Mouse (Mus musculus) MEL (cell line): ENCODE measurements around the gene Fbxo6. TPM values are rescaled to one million over a fixed set of nuclear protein-coding genes. Genes with fewer than 3 reads are reported as not detected.

ENCODE experiments used
- DNase-seq: peaks from one replicate; pipeline ENCODE4 v3.0.0; 2011; ENCODE audit warnings: low read depth, low spot score
- H3K27ac ChIP-seq: 2 replicates; pipeline ENCODE4 v1.5.1; 2012; ENCODE audit warnings: low read depth, mild to moderate bottlenecking, control low read depth, low read length, moderate library complexity; ENCODE audit not compliant: control insufficient read depth
- H3K27me3 ChIP-seq, 2 experiments: fragments of 150-350 bp in 1 of 2; sonication (generic) in 1 of 2; 2 replicates each; pipeline ENCODE4 v1.6.1; 2012; ENCODE audit warnings: low read length in 2 of 2, mild to moderate bottlenecking in 2 of 2, improper control_type of control experiment in 1 of 2, moderate library complexity in 1 of 2; ENCODE audit not compliant: insufficient read depth in 2 of 2, control insufficient read depth in 1 of 2
- H3K36me3 ChIP-seq, 2 experiments: 2 replicates each; pipeline ENCODE4 v1.6.1; 2012 to 2014; ENCODE audit warnings: low read length in 2 of 2, improper control_type of control experiment in 1 of 2, inconsistent platforms in 1 of 2, mild to moderate bottlenecking in 1 of 2; ENCODE audit not compliant: insufficient read depth in 2 of 2, control insufficient read depth in 1 of 2
- H3K4me1 ChIP-seq, 2 experiments: fragments of 150-350 bp in 1 of 2; sonication (generic) in 1 of 2; 2 replicates each; pipeline ENCODE4 v1.6.1; 2012; ENCODE audit warnings: low read length in 2 of 2, improper control_type of control experiment in 1 of 2, mild to moderate bottlenecking in 1 of 2; ENCODE audit not compliant: insufficient read depth in 2 of 2, control insufficient read depth in 1 of 2
- H3K4me3 ChIP-seq, 2 experiments: fragments of 150-350 bp in 1 of 2; sonication (generic) in 1 of 2; 2 replicates each; pipeline ENCODE4 v1.5.1; 2012; ENCODE audit warnings: low read depth in 2 of 2, low read length in 2 of 2, mild to moderate bottlenecking in 2 of 2, moderate library complexity in 2 of 2, control low read depth in 1 of 2, improper control_type of control experiment in 1 of 2; ENCODE audit not compliant: control insufficient read depth in 1 of 2, insufficient read depth in 1 of 2
- H3K79me2 ChIP-seq: 2 replicates; pipeline ENCODE4 v1.6.1; 2012; ENCODE audit warnings: mild to moderate bottlenecking, low read length, moderate library complexity; ENCODE audit not compliant: control insufficient read depth, poor library complexity, insufficient read depth
- H3K9ac ChIP-seq: 2 replicates; pipeline ENCODE4 v1.6.1; 2012; ENCODE audit warnings: low read depth, mild to moderate bottlenecking, control low read depth, low read length, moderate library complexity; ENCODE audit not compliant: control insufficient read depth, poor library complexity, severe bottlenecking
- H3K9me3 ChIP-seq: fragments of 150-350 bp; sonication (generic); replicated peaks from 2 replicates; pipeline ENCODE4 v1.6.1; 2012; ENCODE audit warnings: mild to moderate bottlenecking, low read length, improper control_type of control experiment, moderate library complexity; ENCODE audit not compliant: insufficient read depth
- BHLHE40 ChIP-seq: IDR thresholded peaks from 2 replicates; pipeline ENCODE4 v1.6.1; 2012; ENCODE audit warnings: low read depth, mild to moderate bottlenecking, inconsistent platforms, low read length, improper control_type of control experiment, borderline replicate concordance
- CTCF ChIP-seq, 3 experiments: IDR thresholded peaks in 2 of 3; conservative IDR thresholded peaks in 1 of 3; 2 replicates each; pipeline ENCODE4 v1.5.1; 2011 to 2012; ENCODE audit warnings: low read length in 3 of 3, low read depth in 2 of 3, mild to moderate bottlenecking in 2 of 3, improper control_type of control experiment in 1 of 3, inconsistent platforms in 1 of 3, mixed read lengths in 1 of 3, moderate library complexity in 1 of 3; ENCODE audit not compliant: control insufficient read depth in 1 of 3, insufficient read depth in 1 of 3, poor library complexity in 1 of 3, severe bottlenecking in 1 of 3
- ELF1 ChIP-seq: IDR thresholded peaks from 2 replicates; pipeline ENCODE4 v1.6.1; 2014; ENCODE audit warnings: low read depth, mild to moderate bottlenecking, inconsistent platforms, low read length, improper control_type of control experiment, moderate library complexity
- EP300 ChIP-seq, 2 experiments: IDR thresholded peaks; 2 replicates each; pipeline ENCODE4 v1.6.1; 2011; ENCODE audit warnings: improper control_type of control experiment in 2 of 2, low read length in 2 of 2, low read depth in 1 of 2, mild to moderate bottlenecking in 1 of 2
- GABPA ChIP-seq: IDR thresholded peaks from 2 replicates; pipeline ENCODE4 v1.6.1; 2012; ENCODE audit warnings: low read depth, mild to moderate bottlenecking, inconsistent platforms, low read length, improper control_type of control experiment, moderate library complexity
- GATA1 ChIP-seq: IDR thresholded peaks from 2 replicates; pipeline ENCODE4 v1.6.1; 2011; ENCODE audit warnings: low read depth, low read length, improper control_type of control experiment
- HCFC1 ChIP-seq: IDR thresholded peaks from 2 replicates; pipeline ENCODE4 v1.6.1; 2012; ENCODE audit warnings: low read depth, mild to moderate bottlenecking, inconsistent platforms, low read length, improper control_type of control experiment, moderate library complexity
- JUND ChIP-seq: IDR thresholded peaks from 2 replicates; pipeline ENCODE4 v1.6.1; 2011; ENCODE audit warnings: low read depth, mild to moderate bottlenecking, improper control_type of control experiment, low read length
- KAT2A ChIP-seq: conservative IDR thresholded peaks from 2 replicates; pipeline ENCODE4 v1.6.1; 2012; ENCODE audit warnings: low read depth, low read length, improper control_type of control experiment, inconsistent platforms
- MAFK ChIP-seq: IDR thresholded peaks from 2 replicates; pipeline ENCODE4 v1.6.1; 2011; ENCODE audit warnings: low read depth, mild to moderate bottlenecking, low read length, improper control_type of control experiment, borderline replicate concordance
- MAX ChIP-seq: IDR thresholded peaks from 2 replicates; pipeline ENCODE4 v1.6.1; 2011; ENCODE audit warnings: low read length, improper control_type of control experiment
- MAZ ChIP-seq: IDR thresholded peaks from 2 replicates; pipeline ENCODE4 v1.6.1; 2012; ENCODE audit warnings: low read depth, mild to moderate bottlenecking, inconsistent platforms, low read length, improper control_type of control experiment
- MEF2A ChIP-seq: IDR thresholded peaks from 2 replicates; pipeline ENCODE4 v1.6.1; 2014; ENCODE audit warnings: low read depth, mild to moderate bottlenecking, inconsistent platforms, low read length, improper control_type of control experiment; ENCODE audit not compliant: poor library complexity, insufficient replicate concordance, severe bottlenecking; ENCODE audit errors: extremely low read depth
- MXI1 ChIP-seq: IDR thresholded peaks from 2 replicates; pipeline ENCODE4 v1.6.1; 2011; ENCODE audit warnings: mild to moderate bottlenecking, low read depth, low read length, improper control_type of control experiment
- NELFE ChIP-seq: IDR thresholded peaks from 2 replicates; pipeline ENCODE4 v1.6.1; 2011; ENCODE audit warnings: low read depth, low read length, improper control_type of control experiment
- NRF1 ChIP-seq: IDR thresholded peaks from 2 replicates; pipeline ENCODE4 v1.6.1; 2014; ENCODE audit warnings: low read depth, mild to moderate bottlenecking, inconsistent platforms, low read length, improper control_type of control experiment, moderate library complexity; ENCODE audit not compliant: poor library complexity, insufficient read depth, severe bottlenecking
- POLR2A ChIP-seq, 2 experiments: IDR thresholded peaks; 2 replicates each; pipeline ENCODE4 v1.6.1; 2011 to 2012; ENCODE audit warnings: low read length in 2 of 2, mild to moderate bottlenecking in 2 of 2, control low read depth in 1 of 2, improper control_type of control experiment in 1 of 2, low read depth in 1 of 2, moderate library complexity in 1 of 2; ENCODE audit not compliant: control insufficient read depth in 1 of 2, insufficient read depth in 1 of 2, poor library complexity in 1 of 2
- POLR2AphosphoS2 ChIP-seq: IDR thresholded peaks from 2 replicates; pipeline ENCODE4 v1.6.1; 2011; ENCODE audit warnings: low read length, improper control_type of control experiment
- POLR2AphosphoS5 ChIP-seq: IDR thresholded peaks from 2 replicates; pipeline ENCODE4 v1.6.1; 2012; ENCODE audit warnings: low read depth, borderline replicate concordance, mild to moderate bottlenecking, inconsistent platforms, low read length, moderate library complexity, mixed read lengths
- RCOR1 ChIP-seq: IDR thresholded peaks from 2 replicates; pipeline ENCODE4 v1.6.1; 2012; ENCODE audit warnings: low read depth, mild to moderate bottlenecking, inconsistent platforms, low read length, improper control_type of control experiment
- SIN3A ChIP-seq: IDR thresholded peaks from 2 replicates; pipeline ENCODE4 v1.6.1; 2012; ENCODE audit warnings: low read length, improper control_type of control experiment, inconsistent platforms
- SMC3 ChIP-seq: IDR thresholded peaks from 2 replicates; pipeline ENCODE4 v1.6.1; 2011; ENCODE audit warnings: low read depth, low read length, improper control_type of control experiment
- TAL1 ChIP-seq: IDR thresholded peaks from 2 replicates; pipeline ENCODE4 v1.6.1; 2012; ENCODE audit warnings: mild to moderate bottlenecking, inconsistent platforms, low read length, moderate library complexity, mixed read lengths
- UBTF ChIP-seq: IDR thresholded peaks from 2 replicates; pipeline ENCODE4 v1.6.1; 2012; ENCODE audit warnings: low read depth, mild to moderate bottlenecking, inconsistent platforms, low read length, improper control_type of control experiment, moderate library complexity, borderline replicate concordance; ENCODE audit not compliant: insufficient read depth
- ZKSCAN1 ChIP-seq: IDR thresholded peaks from 2 replicates; pipeline ENCODE4 v1.6.1; 2012; ENCODE audit warnings: low read depth, mild to moderate bottlenecking, inconsistent platforms, low read length, improper control_type of control experiment, moderate library complexity
- ZMIZ1 ChIP-seq: IDR thresholded peaks from 2 replicates; pipeline ENCODE4 v1.6.1; 2012; ENCODE audit warnings: low read depth, mild to moderate bottlenecking, inconsistent platforms, low read length, improper control_type of control experiment, moderate library complexity
- polyA plus RNA-seq, 2 experiments: library from polyadenylated mRNA; stranded (reverse) in 1 of 2; unstranded in 1 of 2; fragments of >175 nt in 1 of 2; fragments of >200 nt in 1 of 2; gene quantifications; 2 replicates each; pipeline versions ENCODE4 v1.2.1 to v1.2.4; 2012; ENCODE audit warnings: low replicate concordance in 2 of 2, low read depth in 1 of 2; ENCODE audit not compliant: insufficient read length in 2 of 2, insufficient read depth in 1 of 2, missing spikeins in 1 of 2
- total RNA-seq: library from RNA; depleted of rRNA; stranded (reverse); fragments of 300-350 nt; gene quantifications from 2 replicates; pipeline ENCODE4 v1.2.3, GENCODE M21; 2012

The Fbxo6 gene
- total and polyA plus RNA-seq, 3 experiments: 37.3 to 62.6 TPM; not detected in 1

DNA sequence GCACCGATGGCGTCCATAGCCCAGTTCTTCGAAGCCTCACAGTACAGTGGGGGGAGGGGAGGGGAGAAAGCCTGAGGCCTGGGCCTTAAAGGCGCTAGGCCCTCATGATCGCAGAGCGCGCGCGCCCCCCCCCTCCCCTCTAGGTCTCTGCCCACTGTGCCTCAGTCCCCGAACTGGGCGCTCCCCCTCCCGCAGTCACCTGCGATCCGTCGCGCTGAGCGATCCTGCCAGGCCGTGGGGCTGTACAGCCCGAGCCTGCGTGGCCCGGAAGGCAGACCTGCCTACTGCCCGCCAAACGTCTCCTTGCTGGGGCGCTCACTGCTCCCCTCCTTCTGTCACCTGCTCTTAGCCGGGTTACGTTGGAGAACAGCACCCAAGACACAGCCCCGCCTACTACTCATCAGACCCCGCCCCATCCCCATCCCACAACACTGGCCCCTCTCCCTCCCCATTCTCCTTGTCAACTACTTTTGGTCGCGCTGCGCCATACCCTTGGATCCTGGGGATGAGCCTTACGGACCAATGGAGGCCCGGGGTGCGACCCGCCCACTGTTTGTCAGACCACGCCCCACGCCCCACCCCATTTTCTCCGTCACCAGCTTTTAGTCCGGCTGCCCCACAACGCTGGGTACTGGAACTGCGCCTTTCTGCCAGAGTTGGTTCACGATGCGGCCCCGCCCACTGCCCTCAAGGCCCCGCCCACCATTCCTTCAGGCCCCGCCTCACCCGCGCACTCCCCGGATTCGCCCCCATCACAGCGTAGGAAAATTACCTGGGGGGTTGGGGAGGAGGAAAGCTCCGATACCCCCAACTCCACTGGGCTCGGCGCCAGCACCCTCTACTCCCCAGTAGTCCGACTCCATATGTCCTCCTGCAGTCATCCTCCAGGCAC, 7.8 kb upstream of the Fbxo6 start:
- Histone ChIP-seq H3K79me2 (no peaks in the 10 kb centered on the region; the same call in 1 of the 2 replicates), H3K27ac (no peak overlapping the region), H3K9ac (peak overlapping the region; percentile 77), H3K4me3 (peak overlapping the region; percentile 80 to 93), H3K4me1 (peaks cover 0 to 3% of the 10 kb centered on the region in 2 experiments; a peak in 2 of 4 replicates), H3K9me3 (no peaks in the 10 kb centered on the region), H3K36me3 (no peaks in the 10 kb centered on the region), H3K27me3 (no peaks in the 10 kb centered on the region; a peak in 1 of 4 replicates)
- peak; percentile 95 for DNase-seq
- TF ChIP-seq MEF2A: no peak
- TF ChIP-seq MAZ: peak; percentile 62
- no peak for TF ChIP-seq UBTF
- no peak for TF ChIP-seq POLR2AphosphoS2
- TF ChIP-seq GABPA: no peak
- TF ChIP-seq CTCF (IDR thresholded peaks at IDR 0.05 in 2 of 3, conservative IDR thresholded peaks at IDR 0.05 in 1 of 3; ENCODE audit: control insufficient read depth in 1 of 3, insufficient read depth in 1 of 3, low read depth in 2 of 3, low read length in 3 of 3, poor library complexity in 1 of 3, severe bottlenecking in 1 of 3): no peak
- TF ChIP-seq ZKSCAN1: no peak
- TF ChIP-seq SMC3: no peak
- no peak; the same call in 1 of the 2 replicates for TF ChIP-seq MXI1
- TF ChIP-seq GATA1: no peak
- peak; percentile 52 for TF ChIP-seq SIN3A
- TF ChIP-seq HCFC1: peak; percentile 33; the same call in 1 of the 2 replicates
- peak; percentile 43 for TF ChIP-seq NELFE
- TF ChIP-seq NRF1: peak; percentile 37; the same call in 1 of the 2 replicates
- TF ChIP-seq POLR2A (IDR thresholded peaks at IDR 0.05; ENCODE audit: control insufficient read depth in 1 of 2, insufficient read depth in 1 of 2, low read depth in 1 of 2, low read length in 2 of 2, poor library complexity in 1 of 2): peak; percentile 25 to 28; a peak in 1 of 4 replicates

DNA sequence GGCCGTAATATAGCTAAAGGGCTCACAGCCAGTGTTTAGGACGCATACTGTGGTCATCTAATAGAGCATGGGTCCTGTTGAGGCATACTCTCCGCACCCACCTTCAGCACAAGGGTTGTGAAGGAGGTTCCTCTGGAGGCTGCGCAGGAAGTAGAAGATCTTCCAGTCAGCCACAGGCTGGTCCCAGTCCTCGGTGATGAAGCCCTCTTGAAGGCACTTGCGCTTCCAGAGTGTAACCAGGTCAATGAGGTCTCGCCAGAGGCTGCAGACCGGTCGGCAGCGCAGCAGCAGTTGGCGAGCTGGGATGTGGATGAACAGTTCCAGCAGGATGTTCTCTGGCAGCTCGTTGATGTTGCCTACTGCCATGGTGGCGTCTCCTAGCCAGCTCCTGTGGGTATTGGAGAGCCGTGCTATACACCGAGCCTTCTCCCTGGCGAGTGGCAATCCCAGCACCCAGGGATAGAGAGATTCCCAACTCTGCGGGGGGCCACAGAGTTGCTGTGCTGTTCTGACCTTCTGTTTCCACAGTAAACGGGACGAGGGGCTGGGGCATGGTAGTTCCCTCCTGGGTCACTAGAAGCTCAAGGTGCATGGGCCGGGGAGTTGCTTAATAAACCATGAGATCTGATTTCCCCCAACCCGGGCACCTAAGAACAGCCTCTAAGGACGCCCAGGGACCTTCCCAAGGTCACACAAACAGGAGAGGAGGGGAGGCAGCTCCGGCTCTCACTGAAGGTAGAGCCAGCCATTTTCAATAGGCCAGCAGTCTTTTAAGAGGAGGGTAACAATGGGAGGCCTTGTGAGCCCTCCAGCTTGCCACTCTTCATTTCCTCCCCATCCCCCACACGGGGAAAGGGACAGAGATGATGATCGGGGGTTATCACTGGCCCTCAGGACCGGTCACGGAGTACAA, 6.8 kb upstream of the Fbxo6 start:
- H3K79me2 ChIP-seq: no peaks in the 10 kb centered on the region; the same call in 1 of the 2 replicates
- no peaks in the 10 kb centered on the region for H3K9me3 ChIP-seq
- no peak for DNase-seq
- peak overlapping the region; percentile 38 to 93 for H3K4me3 ChIP-seq
- H3K27me3 ChIP-seq: no peaks in the 10 kb centered on the region; a peak in 1 of 4 replicates
- peaks cover 0 to 3% of the 10 kb centered on the region in 2 experiments; a peak in 2 of 4 replicates for H3K4me1 ChIP-seq
- peak overlapping the region; percentile 60 for H3K9ac ChIP-seq
- H3K36me3 ChIP-seq: no peaks in the 10 kb centered on the region
- TF ChIP-seq ZMIZ1 (no peak), UBTF (no peak), TAL1 (no peak), MAX (no peak), MAFK (no peak), POLR2AphosphoS5 (no peak), HCFC1 (no peak), RCOR1 (no peak), EP300 (IDR thresholded peaks at IDR 0.05; ENCODE audit: low read depth in 1 of 2, low read length in 2 of 2) (no peak), JUND (no peak), MAZ (no peak), ELF1 (no peak), SMC3 (no peak), BHLHE40 (no peak), KAT2A (no peak), GATA1 (no peak), MEF2A (no peak)
- H3K27ac ChIP-seq: no peak overlapping the region
